16 mouse cellular contexts compared by ENCODE assay signal in genomic region chr10:18927811-18928210, GRCm38 (mm10).
"Had no signal": no experiment of that assay in that cellular context is flagged by ENCODE, and none has a peak within 500 bp of the region (broad histone marks: within the 10 kb centered on the region; RNA-seq: fewer than 3 reads in every experiment).

No protein-coding gene starts in this region.

- H3K4me1 ChIP-seq: limb, embryonic 13.5 days; midbrain, embryonic 13.5 days; neural tube, embryonic 15.5 days; stomach, embryonic 15.5 days had no signal

- ATAC-seq: midbrain, embryonic 13.5 days had no signal

- H3K27me3 ChIP-seq: limb, embryonic 13.5 days; midbrain, embryonic 13.5 days; neural tube, embryonic 15.5 days; stomach, embryonic 15.5 days had no signal

- DNase-seq: kidney, postnatal 10 days; kidney, postnatal 4 days; left cerebral cortex, postnatal 4 days; lung, embryonic 14.5 days; lung, postnatal 10 days; lung, postnatal 4 days; right cerebral cortex, postnatal 4 days; spleen, adult 18-20 months; thymus, adult 2 months; thymus, postnatal 25 days had no signal

- H3K36me3 ChIP-seq: limb, embryonic 13.5 days; midbrain, embryonic 13.5 days; neural tube, embryonic 15.5 days; stomach, embryonic 15.5 days had no signal

- H3K4me2 ChIP-seq: limb, embryonic 13.5 days; lung, embryonic 14.5 days; midbrain, embryonic 13.5 days; neural tube, embryonic 15.5 days; stomach, embryonic 15.5 days had no signal

- H3K27ac ChIP-seq: layer of hippocampus, adult 2 months; limb, embryonic 13.5 days; midbrain, embryonic 13.5 days; neural tube, embryonic 15.5 days; stomach, embryonic 15.5 days had no signal

- H3K9ac ChIP-seq: limb, embryonic 13.5 days; lung, embryonic 14.5 days; midbrain, embryonic 13.5 days; neural tube, embryonic 15.5 days; stomach, embryonic 15.5 days had no signal

- H3K9me3 ChIP-seq: limb, embryonic 13.5 days; midbrain, embryonic 13.5 days; neural tube, embryonic 15.5 days; stomach, embryonic 15.5 days had no signal

- H3K4me3 ChIP-seq: layer of hippocampus, adult 2 months; limb, embryonic 13.5 days; midbrain, embryonic 13.5 days; myocyte; neural tube, embryonic 15.5 days; stomach, embryonic 15.5 days had no signal
